Mouse (Mus musculus) heart, embryonic 14.5 days (tissue): ENCODE results near the gene Rgs11. TPM values are rescaled to one million over a fixed set of nuclear protein-coding genes. Genes with fewer than 3 reads are reported as not detected.

Experiments
- polyA plus RNA-seq: library from polyadenylated mRNA; unstranded; fragments of >200 nt; fragmentation: Nextera tagmentation; extraction: Ambion mirVana; gene quantifications from 2 replicates; pipeline ENCODE4 v1.2.1, GENCODE M21; 2014

The Rgs11 gene
- polyA plus RNA-seq, 1 experiment from 2014 or later = 6.8 TPM

Other genes with a start within 250 kb of the Rgs11 start
- gene Capn15, start 217.2 kb upstream of the Rgs11 start, polyA plus RNA-seq = 11.2 and 11.3 TPM in 2 replicates
- 12.3 and 12.8 TPM in 2 replicates for gene Rab11fip3, start 133.4 kb upstream of the Rgs11 start, polyA plus RNA-seq
- gene Decr2, start 112.6 kb upstream of the Rgs11 start, polyA plus RNA-seq = 33.0 and 39.5 TPM in 2 replicates
- gene Nme4, start 107.3 kb upstream of the Rgs11 start, polyA plus RNA-seq = 58.5 and 68.2 TPM in 2 replicates
- gene Tmem8, start 89.7 kb upstream of the Rgs11 start, polyA plus RNA-seq = 0.44 and 0.58 TPM in 2 replicates
- 224 and 237 TPM in 2 replicates for gene Mrpl28, start 79.5 kb upstream of the Rgs11 start, polyA plus RNA-seq
- 10.9 and 11.9 TPM in 2 replicates for gene Axin1, start 64.3 kb upstream of the Rgs11 start, polyA plus RNA-seq
- 0.20 and 0.38 TPM in 2 replicates for gene Pdia2, start 3.9 kb upstream of the Rgs11 start, polyA plus RNA-seq
- 5.4 and 6.9 TPM in 2 replicates for gene Arhgdig, start 4.8 kb downstream of the Rgs11 start, polyA plus RNA-seq
- 43.9 and 48.1 TPM in 2 replicates for gene Fam234a, start 41.3 kb downstream of the Rgs11 start, polyA plus RNA-seq
- gene Luc7l, start 49.9 kb downstream of the Rgs11 start, polyA plus RNA-seq = 54.3 and 55.1 TPM in 2 replicates
- 4.5 and 4.6 TPM in 2 replicates for gene Neurl1b, start 211.9 kb downstream of the Rgs11 start, polyA plus RNA-seq